Mouse (Mus musculus): Measurements from ENCODE around the gene Rap1b. TPM values are rescaled to one million over a fixed set of nuclear protein-coding genes. Genes with fewer than 3 reads are reported as not detected.

The Rap1b gene
- polyA plus RNA-seq, 1 experiment from 2014 or later: 172 TPM

GRCm38 (mm10) chr10:117846260-117846632, 411 bp upstream of the Rap1b start:
- ATAC-seq (ENCODE audit: low read depth): peak; percentile 92
- WGBS: 0% methylated on average over 21 of the region's 21 CpGs
- H3K9me3 ChIP-seq (ENCODE audit: control insufficient read depth, low read length): no peaks in the 10 kb centered on the region
- peak overlapping the region; percentile 73 for H3K4me2 ChIP-seq (ENCODE audit: low read depth, low read length)
- peak overlapping the region; percentile 93 for H3K4me3 ChIP-seq (ENCODE audit: low read depth, low read length)
- H3K4me1 ChIP-seq (ENCODE audit: control insufficient read depth, insufficient read depth, low read length): peaks cover 23% of the 10 kb centered on the region
- no peaks in the 10 kb centered on the region for H3K36me3 ChIP-seq (ENCODE audit: control insufficient read depth, insufficient read depth, low read length)
- peak overlapping the region; percentile 99 for H3K27ac ChIP-seq (ENCODE audit: low read depth, low read length)
- no peaks in the 10 kb centered on the region for H3K27me3 ChIP-seq (ENCODE audit: control insufficient read depth, insufficient read depth, low read length)
- peak overlapping the region; percentile 96 for H3K9ac ChIP-seq (replicated peaks; ENCODE audit: low read depth, low read length)

- Histone ChIP-seq H3K27ac (ENCODE audit: low read depth, low read length) (peak overlapping the region; percentile 99), H3K4me3 (ENCODE audit: low read depth, low read length) (peak overlapping the region; percentile 93), H3K9me3 (ENCODE audit: control insufficient read depth, low read length) (no peaks in the 10 kb centered on the region), H3K4me1 (ENCODE audit: control insufficient read depth, insufficient read depth, low read length) (peaks cover 23% of the 10 kb centered on the region), H3K27me3 (ENCODE audit: control insufficient read depth, insufficient read depth, low read length) (no peaks in the 10 kb centered on the region), H3K9ac (replicated peaks; ENCODE audit: low read depth, low read length) (peak overlapping the region; percentile 96), H3K36me3 (ENCODE audit: control insufficient read depth, insufficient read depth, low read length) (no peaks in the 10 kb centered on the region), H3K4me2 (ENCODE audit: low read depth, low read length) (peak overlapping the region; percentile 73)
- WGBS: 1% methylated on average over 50 of the region's 52 CpGs
- peak; percentile 45 for ATAC-seq (ENCODE audit: low read depth)
Observed at GRCm38 (mm10) chr10:117844782-117845596, 846 bp downstream of the Rap1b start.

GRCm38 (mm10) chr10:117844279-117844678, 1.6 kb downstream of the Rap1b start:
- ATAC-seq (ENCODE audit: low read depth): no peak
- H3K4me1 ChIP-seq (ENCODE audit: control insufficient read depth, insufficient read depth, low read length): peaks cover 23% of the 10 kb centered on the region
- WGBS: 21% methylated on average over 5 of the region's 5 CpGs
- no peak overlapping the region for H3K27ac ChIP-seq (ENCODE audit: low read depth, low read length)
- H3K4me3 ChIP-seq (ENCODE audit: low read depth, low read length): peak overlapping the region; percentile 93
- no peaks in the 10 kb centered on the region for H3K27me3 ChIP-seq (ENCODE audit: control insufficient read depth, insufficient read depth, low read length)
- no peaks in the 10 kb centered on the region for H3K9me3 ChIP-seq (ENCODE audit: control insufficient read depth, low read length)
- H3K9ac ChIP-seq (replicated peaks; ENCODE audit: low read depth, low read length): peak overlapping the region; percentile 96; the same call in 1 of the 2 replicates
- H3K4me2 ChIP-seq (ENCODE audit: low read depth, low read length): peak overlapping the region; percentile 73
- no peaks in the 10 kb centered on the region for H3K36me3 ChIP-seq (ENCODE audit: control insufficient read depth, insufficient read depth, low read length)

DNA sequence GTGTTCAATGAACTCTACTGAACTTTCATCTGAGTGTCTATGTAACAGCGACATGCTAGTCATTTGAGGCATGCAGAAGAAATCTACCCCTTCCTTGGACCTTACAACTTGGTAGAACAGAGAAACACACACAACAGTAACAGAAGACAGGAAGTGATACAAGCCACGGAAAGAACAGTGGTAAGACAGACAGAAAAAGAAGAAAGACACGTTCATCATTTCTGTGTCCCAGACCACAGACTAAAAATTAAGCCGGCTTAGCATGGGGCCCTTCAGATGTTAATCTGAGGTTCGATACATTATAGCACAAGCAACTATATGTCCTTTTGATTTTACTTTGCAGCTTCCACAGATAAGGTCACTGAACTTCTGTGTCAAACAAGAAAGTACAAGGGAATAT, 2.1 kb downstream of the Rap1b start:
- no peak overlapping the region for H3K27ac ChIP-seq (ENCODE audit: low read depth, low read length)
- no peak overlapping the region for H3K9ac ChIP-seq (replicated peaks; ENCODE audit: low read depth, low read length)
- peak overlapping the region; percentile 93 for H3K4me3 ChIP-seq (ENCODE audit: low read depth, low read length)
- peak overlapping the region; percentile 73 for H3K4me2 ChIP-seq (ENCODE audit: low read depth, low read length)
- no peaks in the 10 kb centered on the region for H3K36me3 ChIP-seq (ENCODE audit: control insufficient read depth, insufficient read depth, low read length)
- H3K27me3 ChIP-seq (ENCODE audit: control insufficient read depth, insufficient read depth, low read length): no peaks in the 10 kb centered on the region
- whole genome bisulfite sequencing: 72% methylated on average over 5 of the region's 5 CpGs
- H3K9me3 ChIP-seq (ENCODE audit: control insufficient read depth, low read length): no peaks in the 10 kb centered on the region
- H3K4me1 ChIP-seq (ENCODE audit: control insufficient read depth, insufficient read depth, low read length): peaks cover 23% of the 10 kb centered on the region
- no peak for ATAC-seq (ENCODE audit: low read depth)

GRCm38 (mm10) chr10:117841765-117842164, 4.1 kb downstream of the Rap1b start:
- WGBS: 94% methylated on average over 1 of the region's 1 CpGs
- Histone ChIP-seq H3K4me1 (ENCODE audit: control insufficient read depth, insufficient read depth, low read length) (peaks cover 17% of the 10 kb centered on the region), H3K4me2 (ENCODE audit: low read depth, low read length) (no peak overlapping the region), H3K4me3 (ENCODE audit: low read depth, low read length) (no peak overlapping the region), H3K36me3 (ENCODE audit: control insufficient read depth, insufficient read depth, low read length) (no peaks in the 10 kb centered on the region), H3K27me3 (ENCODE audit: control insufficient read depth, insufficient read depth, low read length) (no peaks in the 10 kb centered on the region), H3K27ac (ENCODE audit: low read depth, low read length) (no peak overlapping the region), H3K9ac (replicated peaks; ENCODE audit: low read depth, low read length) (no peak overlapping the region), H3K9me3 (ENCODE audit: control insufficient read depth, low read length) (no peaks in the 10 kb centered on the region)
- no peak for ATAC-seq (ENCODE audit: low read depth)

DNA sequence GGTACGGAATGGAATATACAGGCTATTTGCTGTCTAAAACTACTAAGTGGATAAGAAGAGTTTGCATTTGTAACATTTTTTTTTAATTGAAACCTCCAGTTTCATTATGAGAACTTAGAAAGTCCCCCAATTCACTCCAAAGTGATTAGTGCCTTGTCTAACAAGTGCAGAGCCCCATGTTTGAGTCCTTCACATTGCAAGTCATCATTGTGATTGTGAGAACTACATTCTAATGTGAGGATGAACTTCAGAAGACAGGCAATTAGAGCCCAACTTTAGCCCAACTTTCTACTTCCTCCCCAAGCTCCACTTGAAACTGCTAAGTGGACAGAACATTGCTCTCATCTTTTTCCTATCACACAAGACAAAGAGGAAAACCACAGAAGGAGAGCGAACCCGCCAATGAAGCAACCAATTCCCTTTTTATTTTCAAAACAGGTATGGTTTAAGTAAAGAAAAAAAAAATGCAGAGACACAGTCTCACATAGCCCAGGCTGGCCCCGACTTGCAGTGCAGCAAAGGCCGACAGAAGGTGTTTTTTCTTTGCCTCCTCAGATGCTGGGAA, 5.3 kb downstream of the Rap1b start:
- Histone ChIP-seq H3K4me2 (ENCODE audit: low read depth, low read length) (no peak overlapping the region), H3K4me3 (ENCODE audit: low read depth, low read length) (no peak overlapping the region), H3K9ac (replicated peaks; ENCODE audit: low read depth, low read length) (no peak overlapping the region), H3K27ac (ENCODE audit: low read depth, low read length) (no peak overlapping the region), H3K36me3 (ENCODE audit: control insufficient read depth, insufficient read depth, low read length) (no peaks in the 10 kb centered on the region), H3K27me3 (ENCODE audit: control insufficient read depth, insufficient read depth, low read length) (no peaks in the 10 kb centered on the region), H3K4me1 (ENCODE audit: control insufficient read depth, insufficient read depth, low read length) (peaks cover 13% of the 10 kb centered on the region), H3K9me3 (ENCODE audit: control insufficient read depth, low read length) (no peaks in the 10 kb centered on the region)
- WGBS: 96% methylated on average over 5 of the region's 5 CpGs
- no peak for ATAC-seq (ENCODE audit: low read depth)

DNA sequence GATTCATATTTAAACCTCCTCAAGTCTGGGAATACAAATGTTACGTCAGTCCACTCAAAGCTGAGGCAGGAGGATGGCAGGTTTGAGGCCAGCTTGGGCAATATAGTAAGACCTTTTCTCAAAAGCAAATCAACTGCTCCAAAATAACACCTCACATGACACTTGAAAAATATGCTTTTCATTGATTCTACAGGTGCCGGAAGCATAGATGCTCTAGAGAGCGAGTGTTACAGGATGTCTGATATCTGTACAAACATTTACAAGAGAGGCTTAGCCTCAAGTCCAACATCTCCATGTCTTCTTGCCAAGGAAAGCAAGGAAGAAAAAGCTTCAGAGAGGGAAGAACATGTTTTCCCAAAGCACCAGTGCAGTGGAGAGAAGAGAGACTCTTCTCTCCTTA, 6.1 kb downstream of the Rap1b start:
- no peak overlapping the region for H3K27ac ChIP-seq (ENCODE audit: low read depth, low read length)

GRCm38 (mm10) chr10:117838924-117839323, 6.9 kb downstream of the Rap1b start:
- 94% methylated on average over 3 of the region's 3 CpGs for WGBS
- H3K9me3 ChIP-seq (ENCODE audit: control insufficient read depth, low read length): no peaks in the 10 kb centered on the region
- peaks cover 8% of the 10 kb centered on the region for H3K4me1 ChIP-seq (ENCODE audit: control insufficient read depth, insufficient read depth, low read length)
- no peak for ATAC-seq (ENCODE audit: low read depth)
- H3K4me2 ChIP-seq (ENCODE audit: low read depth, low read length): no peak overlapping the region
- H3K9ac ChIP-seq (replicated peaks; ENCODE audit: low read depth, low read length): no peak overlapping the region
- no peak overlapping the region for H3K4me3 ChIP-seq (ENCODE audit: low read depth, low read length)
- H3K27ac ChIP-seq (ENCODE audit: low read depth, low read length): no peak overlapping the region
- H3K36me3 ChIP-seq (ENCODE audit: control insufficient read depth, insufficient read depth, low read length): no peaks in the 10 kb centered on the region
- no peaks in the 10 kb centered on the region for H3K27me3 ChIP-seq (ENCODE audit: control insufficient read depth, insufficient read depth, low read length)

More for the DNA sequence above, 6.1 kb downstream of the Rap1b start:
- no peaks in the 10 kb centered on the region for H3K27me3 ChIP-seq (ENCODE audit: control insufficient read depth, insufficient read depth, low read length)
- no peak overlapping the region for H3K4me3 ChIP-seq (ENCODE audit: low read depth, low read length)
- no peak overlapping the region for H3K4me2 ChIP-seq (ENCODE audit: low read depth, low read length)
- WGBS: 93% methylated on average over 3 of the region's 3 CpGs
- H3K36me3 ChIP-seq (ENCODE audit: control insufficient read depth, insufficient read depth, low read length): no peaks in the 10 kb centered on the region
- H3K4me1 ChIP-seq (ENCODE audit: control insufficient read depth, insufficient read depth, low read length): peaks cover 16% of the 10 kb centered on the region
- H3K9ac ChIP-seq (replicated peaks; ENCODE audit: low read depth, low read length): no peak overlapping the region
- no peaks in the 10 kb centered on the region for H3K9me3 ChIP-seq (ENCODE audit: control insufficient read depth, low read length)
- ATAC-seq (ENCODE audit: low read depth): no peak

DNA sequence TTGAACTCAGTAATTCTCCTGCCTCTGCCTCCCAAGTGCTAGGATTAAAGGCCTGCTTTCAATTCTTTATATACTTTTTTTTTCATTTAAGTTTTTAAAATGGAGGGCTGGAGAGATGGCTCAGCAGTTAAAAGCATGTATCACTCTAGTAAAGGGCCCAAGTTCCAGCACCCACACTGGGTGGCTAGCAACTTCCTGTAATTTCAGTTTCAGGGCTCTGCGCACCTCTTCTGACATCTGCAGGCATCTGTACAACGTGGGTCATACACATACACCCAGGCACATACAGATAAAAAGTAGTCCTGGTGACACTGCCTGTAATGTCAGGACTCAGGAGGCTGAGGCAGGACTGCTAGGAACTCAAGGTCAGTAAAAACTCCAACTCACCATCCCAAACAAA, 9.5 kb downstream of the Rap1b start:
- no peak overlapping the region for H3K4me2 ChIP-seq (ENCODE audit: low read depth, low read length)
- 0 out of 2 replicates have a peak, but pooled peaks cover 3% of the 10 kb centered on the region for H3K4me1 ChIP-seq (ENCODE audit: control insufficient read depth, insufficient read depth, low read length)
- ATAC-seq (ENCODE audit: low read depth): no peak
- no peak overlapping the region for H3K4me3 ChIP-seq (ENCODE audit: low read depth, low read length)
- no peaks in the 10 kb centered on the region for H3K9me3 ChIP-seq (ENCODE audit: control insufficient read depth, low read length)
- no peak overlapping the region for H3K9ac ChIP-seq (replicated peaks; ENCODE audit: low read depth, low read length)
- no peak overlapping the region for H3K27ac ChIP-seq (ENCODE audit: low read depth, low read length)
- 87% methylated on average over 2 of the region's 2 CpGs for WGBS
- no peaks in the 10 kb centered on the region for H3K27me3 ChIP-seq (ENCODE audit: control insufficient read depth, insufficient read depth, low read length)
- H3K36me3 ChIP-seq (ENCODE audit: control insufficient read depth, insufficient read depth, low read length): no peaks in the 10 kb centered on the region

Measured in neural tube, embryonic 14.5 days (tissue).